Mouse (Mus musculus) erythroid progenitor cell, adult 5-6 weeks (primary cell): ENCODE measurements around the gene Gm21244. TPM values are rescaled to one million over a fixed set of nuclear protein-coding genes. Genes with fewer than 3 reads are reported as not detected.
"Not testable (repeated sequence)": the region's sequence is repeated elsewhere in the genome, so short reads cannot be mapped to it uniquely, and the experiment has no call there.

ENCODE experiments used
- ATAC-seq: replicated peaks from 2 replicates; pipeline ENCODE4 v1.8.0; 2016; ENCODE audit warnings: moderate number of reproducible peaks, mild to moderate bottlenecking, moderate TSS enrichment, inconsistent platforms; ENCODE audit not compliant: poor library complexity, low FRiP score, severe bottlenecking
- total RNA-seq, 2 experiments: library from RNA; stranded (forward) in 1 of 2; stranded (reverse) in 1 of 2; fragments of 150-400 nt in 1 of 2; fragments of 186-747, 209-891 nt in 1 of 2; gene quantifications; 2 replicates each; pipeline versions ENCODE4 v1.2.3 to v1.2.4; 2015 to 2017; ENCODE audit warnings: low replicate concordance in 2 of 2

Gm21244 gene
- total RNA-seq (2015; ENCODE audit: low replicate concordance) (not detected in 2 replicates), total RNA-seq (2017; ENCODE audit: low replicate concordance) (0.98 TPM in 1 of 2 replicates, not detected in the other)

DNA sequence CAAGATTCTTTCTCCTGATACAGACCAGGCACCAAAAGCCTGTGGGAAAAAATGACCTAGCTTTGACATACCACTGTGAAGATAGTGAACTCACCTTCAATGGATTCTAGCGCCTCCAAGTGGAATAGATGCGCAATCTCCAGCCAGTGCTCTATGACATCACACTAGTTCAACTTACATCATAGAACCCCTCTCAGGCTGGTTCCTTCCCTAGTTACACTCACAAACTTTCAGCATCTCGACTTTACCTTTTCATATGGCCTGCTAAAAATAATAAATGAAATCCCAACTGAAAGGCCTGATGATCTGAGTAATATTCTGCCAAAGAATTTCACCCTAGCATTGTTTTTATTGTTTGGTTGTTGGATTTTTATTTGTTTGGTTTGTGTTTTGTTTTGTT lies at the start of gene Gm21244:
TSS of gene Gm21244 (minus strand) at position 101 of the 400 bp plus-strand sequence.
- not testable (repeated sequence) for ATAC-seq

Other genes with a start within 250 kb of the Gm21244 start
- gene Gm28998, start 84.5 kb upstream of the Gm21244 start, total RNA-seq (2015; ENCODE audit: low replicate concordance), result not detected in 2 replicates
- not detected in 2 replicates for gene Gm28998, start 84.5 kb upstream of the Gm21244 start, total RNA-seq (2017; ENCODE audit: low replicate concordance)
- not detected in 2 replicates for gene Gm21788, start 235.7 kb upstream of the Gm21244 start, total RNA-seq (2015; ENCODE audit: low replicate concordance)
- not detected in 2 replicates for gene Gm21788, start 235.7 kb upstream of the Gm21244 start, total RNA-seq (2017; ENCODE audit: low replicate concordance)